Mouse (Mus musculus) MEL (cell line): ENCODE results near the gene Kcng4. TPM values are rescaled to one million over a fixed set of nuclear protein-coding genes. Genes with fewer than 3 reads are reported as not detected.
A peak's percentile ranks its signal among the peaks of the same experiment; 100 is the strongest.

Source experiments
- DNase-seq: peaks from one replicate; pipeline ENCODE4 v3.0.0; 2011; ENCODE audit warnings: low read depth, low spot score
- H3K27ac ChIP-seq: 2 replicates; pipeline ENCODE4 v1.5.1; 2012; ENCODE audit warnings: low read depth, mild to moderate bottlenecking, control low read depth, low read length, moderate library complexity; ENCODE audit not compliant: control insufficient read depth
- H3K27me3 ChIP-seq, 2 experiments: fragments of 150-350 bp in 1 of 2; sonication (generic) in 1 of 2; 2 replicates each; pipeline ENCODE4 v1.6.1; 2012; ENCODE audit warnings: low read length in 2 of 2, mild to moderate bottlenecking in 2 of 2, improper control_type of control experiment in 1 of 2, moderate library complexity in 1 of 2; ENCODE audit not compliant: insufficient read depth in 2 of 2, control insufficient read depth in 1 of 2
- H3K36me3 ChIP-seq, 2 experiments: 2 replicates each; pipeline ENCODE4 v1.6.1; 2012 to 2014; ENCODE audit warnings: low read length in 2 of 2, improper control_type of control experiment in 1 of 2, inconsistent platforms in 1 of 2, mild to moderate bottlenecking in 1 of 2; ENCODE audit not compliant: insufficient read depth in 2 of 2, control insufficient read depth in 1 of 2
- H3K4me1 ChIP-seq, 2 experiments: fragments of 150-350 bp in 1 of 2; sonication (generic) in 1 of 2; 2 replicates each; pipeline ENCODE4 v1.6.1; 2012; ENCODE audit warnings: low read length in 2 of 2, improper control_type of control experiment in 1 of 2, mild to moderate bottlenecking in 1 of 2; ENCODE audit not compliant: insufficient read depth in 2 of 2, control insufficient read depth in 1 of 2
- H3K4me3 ChIP-seq, 2 experiments: fragments of 150-350 bp in 1 of 2; sonication (generic) in 1 of 2; 2 replicates each; pipeline ENCODE4 v1.5.1; 2012; ENCODE audit warnings: low read depth in 2 of 2, low read length in 2 of 2, mild to moderate bottlenecking in 2 of 2, moderate library complexity in 2 of 2, control low read depth in 1 of 2, improper control_type of control experiment in 1 of 2; ENCODE audit not compliant: control insufficient read depth in 1 of 2, insufficient read depth in 1 of 2
- H3K79me2 ChIP-seq: 2 replicates; pipeline ENCODE4 v1.6.1; 2012; ENCODE audit warnings: mild to moderate bottlenecking, low read length, moderate library complexity; ENCODE audit not compliant: control insufficient read depth, poor library complexity, insufficient read depth
- H3K9ac ChIP-seq: 2 replicates; pipeline ENCODE4 v1.6.1; 2012; ENCODE audit warnings: low read depth, mild to moderate bottlenecking, control low read depth, low read length, moderate library complexity; ENCODE audit not compliant: control insufficient read depth, poor library complexity, severe bottlenecking
- H3K9me3 ChIP-seq: fragments of 150-350 bp; sonication (generic); replicated peaks from 2 replicates; pipeline ENCODE4 v1.6.1; 2012; ENCODE audit warnings: mild to moderate bottlenecking, low read length, improper control_type of control experiment, moderate library complexity; ENCODE audit not compliant: insufficient read depth
- BHLHE40 ChIP-seq: IDR thresholded peaks from 2 replicates; pipeline ENCODE4 v1.6.1; 2012; ENCODE audit warnings: low read depth, mild to moderate bottlenecking, inconsistent platforms, low read length, improper control_type of control experiment, borderline replicate concordance
- CHD1 ChIP-seq: IDR thresholded peaks from 2 replicates; pipeline ENCODE4 v1.6.1; 2012; ENCODE audit warnings: low read depth, mild to moderate bottlenecking, inconsistent platforms, low read length, improper control_type of control experiment
- CHD2 ChIP-seq: IDR thresholded peaks from 2 replicates; pipeline ENCODE4 v1.6.1; 2011; ENCODE audit warnings: low read length, improper control_type of control experiment
- CTCF ChIP-seq, 3 experiments: IDR thresholded peaks in 2 of 3; conservative IDR thresholded peaks in 1 of 3; 2 replicates each; pipeline ENCODE4 v1.5.1; 2011 to 2012; ENCODE audit warnings: low read length in 3 of 3, low read depth in 2 of 3, mild to moderate bottlenecking in 2 of 3, improper control_type of control experiment in 1 of 3, inconsistent platforms in 1 of 3, mixed read lengths in 1 of 3, moderate library complexity in 1 of 3; ENCODE audit not compliant: control insufficient read depth in 1 of 3, insufficient read depth in 1 of 3, poor library complexity in 1 of 3, severe bottlenecking in 1 of 3
- E2F4 ChIP-seq: IDR thresholded peaks from 2 replicates; pipeline ENCODE4 v1.6.1; 2011; ENCODE audit warnings: low read depth, low read length, improper control_type of control experiment, borderline replicate concordance
- ELF1 ChIP-seq: IDR thresholded peaks from 2 replicates; pipeline ENCODE4 v1.6.1; 2014; ENCODE audit warnings: low read depth, mild to moderate bottlenecking, inconsistent platforms, low read length, improper control_type of control experiment, moderate library complexity
- EP300 ChIP-seq, 2 experiments: IDR thresholded peaks; 2 replicates each; pipeline ENCODE4 v1.6.1; 2011; ENCODE audit warnings: improper control_type of control experiment in 2 of 2, low read length in 2 of 2, low read depth in 1 of 2, mild to moderate bottlenecking in 1 of 2
- ETS1 ChIP-seq: IDR thresholded peaks from 2 replicates; pipeline ENCODE4 v1.6.1; 2012; ENCODE audit warnings: low read depth, mild to moderate bottlenecking, inconsistent platforms, low read length, improper control_type of control experiment, moderate library complexity
- GABPA ChIP-seq: IDR thresholded peaks from 2 replicates; pipeline ENCODE4 v1.6.1; 2012; ENCODE audit warnings: low read depth, mild to moderate bottlenecking, inconsistent platforms, low read length, improper control_type of control experiment, moderate library complexity
- GATA1 ChIP-seq: IDR thresholded peaks from 2 replicates; pipeline ENCODE4 v1.6.1; 2011; ENCODE audit warnings: low read depth, low read length, improper control_type of control experiment
- JUND ChIP-seq: IDR thresholded peaks from 2 replicates; pipeline ENCODE4 v1.6.1; 2011; ENCODE audit warnings: low read depth, mild to moderate bottlenecking, improper control_type of control experiment, low read length
- KAT2A ChIP-seq: conservative IDR thresholded peaks from 2 replicates; pipeline ENCODE4 v1.6.1; 2012; ENCODE audit warnings: low read depth, low read length, improper control_type of control experiment, inconsistent platforms
- MAFK ChIP-seq: IDR thresholded peaks from 2 replicates; pipeline ENCODE4 v1.6.1; 2011; ENCODE audit warnings: low read depth, mild to moderate bottlenecking, low read length, improper control_type of control experiment, borderline replicate concordance
- MAX ChIP-seq: IDR thresholded peaks from 2 replicates; pipeline ENCODE4 v1.6.1; 2011; ENCODE audit warnings: low read length, improper control_type of control experiment
- MAZ ChIP-seq: IDR thresholded peaks from 2 replicates; pipeline ENCODE4 v1.6.1; 2012; ENCODE audit warnings: low read depth, mild to moderate bottlenecking, inconsistent platforms, low read length, improper control_type of control experiment
- MEF2A ChIP-seq: IDR thresholded peaks from 2 replicates; pipeline ENCODE4 v1.6.1; 2014; ENCODE audit warnings: low read depth, mild to moderate bottlenecking, inconsistent platforms, low read length, improper control_type of control experiment; ENCODE audit not compliant: poor library complexity, insufficient replicate concordance, severe bottlenecking; ENCODE audit errors: extremely low read depth
- MXI1 ChIP-seq: IDR thresholded peaks from 2 replicates; pipeline ENCODE4 v1.6.1; 2011; ENCODE audit warnings: mild to moderate bottlenecking, low read depth, low read length, improper control_type of control experiment
- MYB ChIP-seq: IDR thresholded peaks from 2 replicates; pipeline ENCODE4 v1.6.1; 2011; ENCODE audit warnings: mild to moderate bottlenecking, low read depth, low read length, improper control_type of control experiment
- MYC ChIP-seq: IDR thresholded peaks from 2 replicates; pipeline ENCODE4 v1.6.1; 2011; ENCODE audit warnings: low read depth, mild to moderate bottlenecking, low read length, improper control_type of control experiment, moderate library complexity
- NELFE ChIP-seq: IDR thresholded peaks from 2 replicates; pipeline ENCODE4 v1.6.1; 2011; ENCODE audit warnings: low read depth, low read length, improper control_type of control experiment
- NRF1 ChIP-seq: IDR thresholded peaks from 2 replicates; pipeline ENCODE4 v1.6.1; 2014; ENCODE audit warnings: low read depth, mild to moderate bottlenecking, inconsistent platforms, low read length, improper control_type of control experiment, moderate library complexity; ENCODE audit not compliant: poor library complexity, insufficient read depth, severe bottlenecking
- POLR2A ChIP-seq, 2 experiments: IDR thresholded peaks; 2 replicates each; pipeline ENCODE4 v1.6.1; 2011 to 2012; ENCODE audit warnings: low read length in 2 of 2, mild to moderate bottlenecking in 2 of 2, control low read depth in 1 of 2, improper control_type of control experiment in 1 of 2, low read depth in 1 of 2, moderate library complexity in 1 of 2; ENCODE audit not compliant: control insufficient read depth in 1 of 2, insufficient read depth in 1 of 2, poor library complexity in 1 of 2
- POLR2AphosphoS5 ChIP-seq: IDR thresholded peaks from 2 replicates; pipeline ENCODE4 v1.6.1; 2012; ENCODE audit warnings: low read depth, borderline replicate concordance, mild to moderate bottlenecking, inconsistent platforms, low read length, moderate library complexity, mixed read lengths
- RAD21 ChIP-seq: IDR thresholded peaks from 2 replicates; pipeline ENCODE4 v1.6.1; 2011; ENCODE audit warnings: mild to moderate bottlenecking, low read depth, low read length, improper control_type of control experiment
- RCOR1 ChIP-seq: IDR thresholded peaks from 2 replicates; pipeline ENCODE4 v1.6.1; 2012; ENCODE audit warnings: low read depth, mild to moderate bottlenecking, inconsistent platforms, low read length, improper control_type of control experiment
- SIN3A ChIP-seq: IDR thresholded peaks from 2 replicates; pipeline ENCODE4 v1.6.1; 2012; ENCODE audit warnings: low read length, improper control_type of control experiment, inconsistent platforms
- SMC3 ChIP-seq: IDR thresholded peaks from 2 replicates; pipeline ENCODE4 v1.6.1; 2011; ENCODE audit warnings: low read depth, low read length, improper control_type of control experiment
- TAL1 ChIP-seq: IDR thresholded peaks from 2 replicates; pipeline ENCODE4 v1.6.1; 2012; ENCODE audit warnings: mild to moderate bottlenecking, inconsistent platforms, low read length, moderate library complexity, mixed read lengths
- TBP ChIP-seq: IDR thresholded peaks from 2 replicates; pipeline ENCODE4 v1.8.0; 2011; ENCODE audit warnings: low read depth, low read length, improper control_type of control experiment
- TCF12 ChIP-seq: IDR thresholded peaks from 2 replicates; pipeline ENCODE4 v1.6.1; 2014; ENCODE audit warnings: low read depth, mild to moderate bottlenecking, inconsistent platforms, low read length, improper control_type of control experiment, moderate library complexity
- UBTF ChIP-seq: IDR thresholded peaks from 2 replicates; pipeline ENCODE4 v1.6.1; 2012; ENCODE audit warnings: low read depth, mild to moderate bottlenecking, inconsistent platforms, low read length, improper control_type of control experiment, moderate library complexity, borderline replicate concordance; ENCODE audit not compliant: insufficient read depth
- USF1 ChIP-seq: IDR thresholded peaks from 2 replicates; pipeline ENCODE4 v1.6.1; 2014; ENCODE audit warnings: low read depth, mild to moderate bottlenecking, inconsistent platforms, low read length, improper control_type of control experiment, moderate library complexity
- USF2 ChIP-seq, 2 experiments: IDR thresholded peaks; 2 replicates each; pipeline ENCODE4 v1.6.1; 2011 to 2012; ENCODE audit warnings: improper control_type of control experiment in 2 of 2, low read length in 2 of 2, borderline replicate concordance in 1 of 2, inconsistent platforms in 1 of 2, low read depth in 1 of 2, mild to moderate bottlenecking in 1 of 2; ENCODE audit not compliant: insufficient read depth in 1 of 2
- ZC3H11A ChIP-seq: IDR thresholded peaks from 2 replicates; pipeline ENCODE4 v1.6.1; 2012; ENCODE audit warnings: low read depth, mild to moderate bottlenecking, inconsistent platforms, low read length, improper control_type of control experiment
- ZKSCAN1 ChIP-seq: IDR thresholded peaks from 2 replicates; pipeline ENCODE4 v1.6.1; 2012; ENCODE audit warnings: low read depth, mild to moderate bottlenecking, inconsistent platforms, low read length, improper control_type of control experiment, moderate library complexity
- ZMIZ1 ChIP-seq: IDR thresholded peaks from 2 replicates; pipeline ENCODE4 v1.6.1; 2012; ENCODE audit warnings: low read depth, mild to moderate bottlenecking, inconsistent platforms, low read length, improper control_type of control experiment, moderate library complexity
- ZNF384 ChIP-seq: IDR thresholded peaks from 2 replicates; pipeline ENCODE4 v1.6.1; 2012; ENCODE audit warnings: low read depth, mild to moderate bottlenecking, inconsistent platforms, low read length, improper control_type of control experiment
- polyA plus RNA-seq, 2 experiments: library from polyadenylated mRNA; stranded (reverse) in 1 of 2; unstranded in 1 of 2; fragments of >175 nt in 1 of 2; fragments of >200 nt in 1 of 2; gene quantifications; 2 replicates each; pipeline versions ENCODE4 v1.2.1 to v1.2.4; 2012; ENCODE audit warnings: low replicate concordance in 2 of 2, low read depth in 1 of 2; ENCODE audit not compliant: insufficient read length in 2 of 2, insufficient read depth in 1 of 2, missing spikeins in 1 of 2
- total RNA-seq: library from RNA; depleted of rRNA; stranded (reverse); fragments of 300-350 nt; gene quantifications from 2 replicates; pipeline ENCODE4 v1.2.3, GENCODE M21; 2012

Kcng4 gene
- total and polyA plus RNA-seq, 3 experiments = not detected

DNA sequence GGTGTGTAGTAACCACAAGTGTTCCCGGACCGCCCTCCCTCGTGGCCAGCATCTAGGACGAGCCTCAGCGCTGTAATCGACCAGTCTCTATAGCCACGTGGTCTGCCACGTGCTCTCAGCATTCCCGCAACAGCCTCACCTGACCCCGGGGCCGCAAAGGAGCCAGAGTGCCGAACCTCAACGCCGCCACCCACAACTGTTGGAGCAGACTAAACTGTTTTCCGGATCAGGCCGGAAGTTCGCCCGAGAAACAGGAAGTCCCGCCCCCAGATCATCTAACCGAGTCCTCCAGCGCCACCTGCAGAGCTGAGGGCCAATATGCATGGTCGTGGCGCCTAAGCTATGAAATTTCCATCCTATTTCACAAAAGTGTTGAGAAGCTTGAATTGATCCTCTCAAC, 30.5 kb downstream of the Kcng4 start, which contains the start of gene Taf1c:
Gene Taf1c (minus strand): TSS at position 227 of the 400 bp plus-strand sequence.
- H3K9me3 ChIP-seq = no peaks in the 10 kb centered on the region
- no peaks in the 10 kb centered on the region for H3K27me3 ChIP-seq
- H3K4me1 ChIP-seq = peaks cover 2 to 18% of the 10 kb centered on the region in 2 experiments; a peak in 3 of 4 replicates
- H3K36me3 ChIP-seq = peaks cover 0 to 6% of the 10 kb centered on the region in 2 experiments; a peak in 1 of 4 replicates
- peak; percentile 97 for DNase-seq
- peaks cover 16% of the 10 kb centered on the region for H3K79me2 ChIP-seq
- peak within 1 kb of the TSS; percentile 76 for H3K27ac ChIP-seq
- peak within 1 kb of the TSS; percentile 78 for H3K9ac ChIP-seq
- H3K4me3 ChIP-seq = peak within 1 kb of the TSS; percentile 83 to 84
- TF ChIP-seq MAFK = no peak
- peak; percentile 68 for TF ChIP-seq TCF12
- TF ChIP-seq ETS1 = peak; percentile 55; the same call in 1 of the 2 replicates
- peak; percentile 98 for TF ChIP-seq MXI1
- TF ChIP-seq CHD1 = no peak
- TF ChIP-seq GATA1 = no peak
- TF ChIP-seq GABPA = no peak
- TF ChIP-seq ZNF384 = no peak; the same call in 1 of the 2 replicates
- peak; percentile 75; the same call in 1 of the 2 replicates for TF ChIP-seq ZMIZ1
- peak; percentile 54; the same call in 1 of the 2 replicates for TF ChIP-seq KAT2A
- peak; percentile 83 for TF ChIP-seq SMC3
- TF ChIP-seq POLR2A (IDR thresholded peaks at IDR 0.05; ENCODE audit: control insufficient read depth in 1 of 2, insufficient read depth in 1 of 2, low read depth in 1 of 2, low read length in 2 of 2, poor library complexity in 1 of 2) = peak; percentile 92 to 94
- TF ChIP-seq E2F4 = no peak
- peak; percentile 100 for TF ChIP-seq MYC
- no peak for TF ChIP-seq NRF1
- peak; percentile 86 for TF ChIP-seq USF1
- peak; percentile 83 for TF ChIP-seq RAD21
- TF ChIP-seq TBP = peak; percentile 89; the same call in 1 of the 2 replicates
- TF ChIP-seq CTCF (IDR thresholded peaks at IDR 0.05 in 2 of 3, conservative IDR thresholded peaks at IDR 0.05 in 1 of 3; ENCODE audit: control insufficient read depth in 1 of 3, insufficient read depth in 1 of 3, low read depth in 2 of 3, low read length in 3 of 3, poor library complexity in 1 of 3, severe bottlenecking in 1 of 3) = peak; percentile 60 to 95 (median 83)
- no peak for TF ChIP-seq POLR2AphosphoS5
- no peak for TF ChIP-seq ZKSCAN1
- TF ChIP-seq ZC3H11A = peak; percentile 69
- peak; percentile 64 for TF ChIP-seq MYB
- TF ChIP-seq BHLHE40 = peak; percentile 51; the same call in 1 of the 2 replicates
- TF ChIP-seq SIN3A = peak; percentile 91
- TF ChIP-seq CHD2 = no peak
- TF ChIP-seq USF2 (IDR thresholded peaks at IDR 0.05; ENCODE audit: borderline replicate concordance in 1 of 2, insufficient read depth in 1 of 2, low read depth in 1 of 2, low read length in 2 of 2) = 0 out of 4 replicates have a peak, but pooled peaks of 1 of the 2 experiments have one; percentile 43
- TF ChIP-seq EP300 (IDR thresholded peaks at IDR 0.05; ENCODE audit: low read depth in 1 of 2, low read length in 2 of 2) = peak in 1 of 2 experiments; percentile 35; a peak in 1 of 4 replicates
- TF ChIP-seq TAL1 = no peak
- TF ChIP-seq NELFE = peak; percentile 97
- TF ChIP-seq ELF1 = peak; percentile 93
- peak; percentile 27; the same call in 1 of the 2 replicates for TF ChIP-seq RCOR1
- TF ChIP-seq JUND = no peak
- peak; percentile 99 for TF ChIP-seq MAX
- TF ChIP-seq MAZ = peak; percentile 37; the same call in 1 of the 2 replicates
- TF ChIP-seq UBTF = no peak
- no peak for TF ChIP-seq MEF2A
